In the genomic region with DNA sequence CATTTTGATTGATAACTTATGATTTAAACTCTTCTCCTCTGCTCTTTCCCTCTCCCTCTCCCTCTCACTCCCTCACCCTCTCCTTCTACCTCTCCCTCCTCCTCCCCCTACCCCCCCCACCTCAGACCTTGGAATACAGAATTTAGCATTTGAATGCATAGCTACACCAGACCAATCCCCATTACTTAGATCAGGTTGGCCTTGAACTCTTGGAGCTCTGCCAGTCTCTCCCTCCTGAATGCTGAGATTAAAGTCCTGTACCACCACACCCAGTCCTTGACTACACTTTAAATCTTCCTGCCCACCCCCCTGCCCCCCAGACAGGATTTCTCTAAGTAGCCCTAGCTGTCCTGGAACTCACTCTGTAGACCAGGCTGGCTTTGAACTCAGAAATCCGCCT, we compare ENCODE assay signal across 27 mouse cellular contexts. TPM values are rescaled to one million over a fixed set of nuclear protein-coding genes. Genes with fewer than 3 reads are reported as not detected.
A peak's percentile ranks its signal among the peaks of the same experiment; 100 is the strongest.
DNase-seq lines count a peak whose midpoint lies in the region; ATAC-seq and TF ChIP-seq lines count a peak whose summit lies in the region.
"Had no signal": no experiment of that assay in that cellular context is flagged by ENCODE, and none has a peak within 500 bp of the region (broad histone marks: within the 10 kb centered on the region; RNA-seq: fewer than 3 reads in every experiment).

No protein-coding gene starts in this region.

- WGBS in forebrain, embryonic 16.5 days, result 97% methylated on average over 1 of the region's 1 CpGs
- 94% methylated on average over 1 of the region's 1 CpGs for WGBS in midbrain, embryonic 15.5 days

- H3K27me3 ChIP-seq in forebrain, embryonic 16.5 days (replicated peaks; ENCODE audit: control insufficient read depth, insufficient read depth, low read length), result no peaks in the 10 kb centered on the region
- no peaks in the 10 kb centered on the region for H3K27me3 ChIP-seq in midbrain, embryonic 15.5 days (replicated peaks)
- H3K27me3 ChIP-seq: CH12.LX, Patski had no signal

- no peak overlapping the region for H3K4me3 ChIP-seq in ES-E14 (ENCODE audit: insufficient read depth in 1 of 2, low read depth in 1 of 2, low read length in 2 of 2, poor library complexity in 1 of 2, severe bottlenecking in 1 of 2)
- H3K4me3 ChIP-seq in forebrain, embryonic 16.5 days (replicated peaks; ENCODE audit: low read length), result no peak overlapping the region
- no peak overlapping the region for H3K4me3 ChIP-seq in midbrain, embryonic 15.5 days

- H3K36me3 ChIP-seq in ES-E14 (ENCODE audit: control insufficient read depth, insufficient read depth, low read length, poor library complexity, severe bottlenecking), result no peaks in the 10 kb centered on the region
- H3K36me3 ChIP-seq in forebrain, embryonic 16.5 days (ENCODE audit: control insufficient read depth, insufficient read depth), result no peaks in the 10 kb centered on the region
- H3K36me3 ChIP-seq in midbrain, embryonic 15.5 days (replicated peaks), result no peaks in the 10 kb centered on the region
- H3K36me3 ChIP-seq: G1E had no signal

- H3K4me2 ChIP-seq in forebrain, embryonic 16.5 days (ENCODE audit: low read length), result no peak overlapping the region
- H3K4me2 ChIP-seq in midbrain, embryonic 15.5 days, result no peak overlapping the region

- no peaks in the 10 kb centered on the region for H3K9me3 ChIP-seq in ES-E14 (ENCODE audit: control insufficient read depth, insufficient read depth, low read depth, low read length)
- no peaks in the 10 kb centered on the region for H3K9me3 ChIP-seq in forebrain, embryonic 16.5 days (ENCODE audit: control insufficient read depth, low read length)
- H3K9me3 ChIP-seq in midbrain, embryonic 15.5 days, result no peaks in the 10 kb centered on the region

- in situ Hi-C loops in ES-E14 (cut with MboI; ENCODE audit: low sequenced_read_pairs in 2 of 2, unreplicated experiment in 2 of 2), result no loop called here

- peak; percentile 94 for DNase-seq in ES-CJ7 (ENCODE audit: low read depth, low spot score)
- DNase-seq in ES-E14 (ENCODE audit: low read depth, low spot score), result peak; percentile 47
- peak; percentile 88 for DNase-seq in R1 (ENCODE audit: low read depth, low spot score)
- DNase-seq in ZHBTc4 (ENCODE audit: low read depth, low spot score), result peak; percentile 80
- no peak for DNase-seq in layer of hippocampus, adult 9-11 months
- no peak for DNase-seq in T-cell, adult 2 months (ENCODE audit: low spot score)
- DNase-seq: adrenal gland, adult 2 months; adrenal gland, adult 8-10 months; adrenal gland, postnatal 10 days; adrenal gland, postnatal 14 days; adrenal gland, postnatal 25 days; adrenal gland, postnatal 36 days; B cell, adult 2 months; cerebellum, adult 11 months; cerebellum, adult 11-12 months; cerebellum, adult 18-20 months; cerebellum, adult 2 months; cerebellum, adult 8-10 months; cerebellum, adult 9-10 months; cerebellum, adult 9-11 months had no signal

- no peak overlapping the region; the same call in 1 of the 2 replicates for H3K27ac ChIP-seq in ES-E14 (ENCODE audit: insufficient read depth, low read depth, low read length, poor library complexity, severe bottlenecking)
- no peak overlapping the region for H3K27ac ChIP-seq in forebrain, embryonic 16.5 days (ENCODE audit: low read length)
- no peak overlapping the region for H3K27ac ChIP-seq in midbrain, embryonic 15.5 days

- no peak overlapping the region for H3K9ac ChIP-seq in ES-E14 (ENCODE audit: insufficient read depth, low read depth, low read length, poor library complexity, severe bottlenecking)
- no peak overlapping the region for H3K9ac ChIP-seq in forebrain, embryonic 16.5 days (replicated peaks; ENCODE audit: low read depth, low read length)
- H3K9ac ChIP-seq in midbrain, embryonic 15.5 days, result no peak overlapping the region

- peaks cover 0 to 2% of the 10 kb centered on the region in 2 experiments; a peak in 1 of 4 replicates for H3K4me1 ChIP-seq in ES-E14 (ENCODE audit: control insufficient read depth in 2 of 2, insufficient read depth in 2 of 2, low read length in 2 of 2, poor library complexity in 1 of 2)
- H3K4me1 ChIP-seq in forebrain, embryonic 16.5 days (replicated peaks; ENCODE audit: control insufficient read depth, insufficient read depth, low read length), result no peaks in the 10 kb centered on the region
- H3K4me1 ChIP-seq in midbrain, embryonic 15.5 days, result no peaks in the 10 kb centered on the region

- ATAC-seq in forebrain, embryonic 16.5 days, result no peak
- no peak for ATAC-seq in midbrain, embryonic 15.5 days (replicated peaks)
- ATAC-seq: activated CD4-positive, CD25-positive, alpha-beta regulatory T cell, adult 4 months; CD4-positive, CD25-positive, alpha-beta regulatory T cell, adult 4 months; Patski had no signal

TF ChIP-seq in ES-E14, 5 proteins besides CTCF, POLR2A, EP300 and RAD21:
- TF ChIP-seq ZC3H11A (IDR thresholded peaks at IDR 0.05; ENCODE audit: borderline replicate concordance, low read depth, low read length), result no peak
- TF ChIP-seq ZNF384 (IDR thresholded peaks at IDR 0.05; ENCODE audit: low read depth, low read length), result no peak
- TF ChIP-seq CHD2 (IDR thresholded peaks at IDR 0.05; ENCODE audit: low read depth, low read length), result no peak
- no peak for TF ChIP-seq HCFC1 (IDR thresholded peaks at IDR 0.05; ENCODE audit: borderline replicate concordance, insufficient read depth, low read length)

RNA-seq across cellular contexts. Expression of a gene that starts 6.9 kb away (rescaled TPM):
- 191 and 351 TPM in 2 replicates for total RNA-seq in ES-E14 (2012; rRNA removed)
- polyA plus RNA-seq in forebrain, embryonic 16.5 days (2015; fragmentation: Nextera tagmentation; extraction: Ambion mirVana), result 154 and 191 TPM in 2 replicates
- polyA plus RNA-seq in midbrain, embryonic 15.5 days (2015; fragmentation: Nextera tagmentation; extraction: Ambion mirVana), result 63.0 and 66.4 TPM in 2 replicates

RNA-seq across cellular contexts. Expression of a gene that starts 38.9 kb away (rescaled TPM):
- total RNA-seq in ES-E14 (2012; rRNA removed), result 6.5 and 14.0 TPM in 2 replicates
- 89.5 and 102 TPM in 2 replicates for polyA plus RNA-seq in forebrain, embryonic 16.5 days (2015; fragmentation: Nextera tagmentation; extraction: Ambion mirVana)
- polyA plus RNA-seq in midbrain, embryonic 15.5 days (2015; fragmentation: Nextera tagmentation; extraction: Ambion mirVana), result 90.8 and 108 TPM in 2 replicates
- polyA plus RNA-seq: G1E had no signal

Comparison
In these comparisons a context has a peak if more than half of its experiments do, and no peak if none do; other contexts are left out.
1. DNase-seq: peak in ES-CJ7 (single experiment), ES-E14 (single experiment), R1 (single experiment) and ZHBTc4 (single experiment); none in layer of hippocampus, adult 9-11 months (single experiment) and T-cell, adult 2 months (single experiment).